Mouse (Mus musculus): ENCODE measurements around the gene Atp13a3.

Gene Atp13a3

GRCm38 (mm10) chr16:30310647-30311046 is 95.1 kb downstream of the Atp13a3 start, which contains the start of gene Gp5:
Gene Gp5 (minus strand): TSS chr16:30310779.
- DNase-seq: no peak

- no peak for DNase-seq
Observed at GRCm38 (mm10) chr16:30310171-30310515, 95.6 kb downstream of the Atp13a3 start.

GRCm38 (mm10) chr16:30309395-30310170 is 96.2 kb downstream of the Atp13a3 start:
- no peak for DNase-seq

GRCm38 (mm10) chr16:30308616-30309394 is 97.0 kb downstream of the Atp13a3 start:
- peak; percentile 17 for DNase-seq

- peak; percentile 24 for DNase-seq
Observed at GRCm38 (mm10) chr16:30307961-30308615, 97.7 kb downstream of the Atp13a3 start.

- no peak for DNase-seq
Observed at GRCm38 (mm10) chr16:30307306-30307705, 98.5 kb downstream of the Atp13a3 start.

GRCm38 (mm10) chr16:30306102-30306501 is 99.7 kb downstream of the Atp13a3 start:
- no peak for DNase-seq

GRCm38 (mm10) chr16:30304236-30304635 is 101.5 kb downstream of the Atp13a3 start:
- DNase-seq: peak; percentile 32

- no peak for DNase-seq
Observed at GRCm38 (mm10) chr16:30303411-30303810, 102.4 kb downstream of the Atp13a3 start.

- no peak for DNase-seq
Observed at GRCm38 (mm10) chr16:30302686-30303085, 103.1 kb downstream of the Atp13a3 start.

- no peak for DNase-seq
Observed at GRCm38 (mm10) chr16:30299711-30300277, 106.0 kb downstream of the Atp13a3 start.

GRCm38 (mm10) chr16:30297450-30297849 is 108.3 kb downstream of the Atp13a3 start:
- no peak for DNase-seq

- DNase-seq: no peak
Observed at GRCm38 (mm10) chr16:30296601-30297275, 109.0 kb downstream of the Atp13a3 start.

- DNase-seq: no peak
Observed at GRCm38 (mm10) chr16:30295106-30295505, 110.7 kb downstream of the Atp13a3 start.

- DNase-seq: no peak
Observed at GRCm38 (mm10) chr16:30290436-30290835, 115.3 kb downstream of the Atp13a3 start.

GRCm38 (mm10) chr16:30285701-30286100 is 120.1 kb downstream of the Atp13a3 start:
- DNase-seq: no peak

GRCm38 (mm10) chr16:30283743-30284337 is 121.9 kb downstream of the Atp13a3 start:
- DNase-seq: peak; percentile 53

GRCm38 (mm10) chr16:30282844-30283495 is 122.8 kb downstream of the Atp13a3 start, which contains the start of gene Lrrc15:
Gene Lrrc15 (minus strand): TSS chr16:30283256.
- DNase-seq: peak; percentile 65

GRCm38 (mm10) chr16:30280676-30281297 is 125.0 kb downstream of the Atp13a3 start:
- DNase-seq: no peak

GRCm38 (mm10) chr16:30278406-30278805 is 127.4 kb downstream of the Atp13a3 start:
- DNase-seq: no peak
